Mouse (Mus musculus): ENCODE data around the gene 1700113H08Rik.

GRCm38 (mm10) chr10:87102455-87102854 lies 44.6 kb downstream of the 1700113H08Rik start:
- TF ChIP-seq POLR2A (IDR thresholded peaks at IDR 0.05; ENCODE audit: borderline replicate concordance, control insufficient read depth, low read depth, low read length) (no peak), CTCF (IDR thresholded peaks at IDR 0.05; ENCODE audit: control insufficient read depth, insufficient read depth, low read length) (no peak)

All from bone marrow, adult 2 months (tissue).